Comparison of ENCODE assay signal across 8 mouse cellular contexts in the genomic region with DNA sequence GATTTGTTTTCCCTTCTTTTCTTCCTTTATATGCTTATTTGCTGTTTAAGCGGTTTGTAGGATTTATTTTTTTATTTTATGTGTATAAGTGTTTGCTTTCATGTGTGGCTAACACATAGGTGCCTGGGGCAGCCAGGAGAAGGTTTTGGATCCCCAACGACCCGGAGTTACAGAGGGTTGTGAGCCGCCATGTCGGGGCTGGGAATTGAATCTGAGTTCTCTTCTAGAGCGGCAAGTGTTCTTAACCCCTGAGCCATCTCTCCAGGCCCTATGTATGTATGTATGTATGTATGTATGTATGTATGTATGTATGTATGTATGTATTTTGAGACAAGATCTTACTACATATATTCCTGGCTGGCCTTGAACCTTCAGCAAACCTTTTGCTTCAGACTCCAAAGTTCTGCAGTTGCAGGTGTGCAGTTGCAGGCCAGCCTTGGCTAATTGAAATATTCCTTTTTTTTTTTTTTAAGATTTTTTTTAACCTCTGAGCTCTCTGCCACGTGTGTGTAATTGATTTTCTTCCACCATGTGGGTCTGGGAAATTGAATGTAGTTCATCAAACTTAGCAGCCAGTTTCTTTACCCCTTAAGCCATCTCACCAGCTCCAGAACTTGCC. TPM values are rescaled to one million over a fixed set of nuclear protein-coding genes. Genes with fewer than 3 reads are reported as not detected.
DNase-seq lines count a peak whose midpoint lies in the region; ATAC-seq and TF ChIP-seq lines count a peak whose summit lies in the region.

No protein-coding gene starts in this region.

- H3K4me2 ChIP-seq in heart, embryonic 15.5 days: peak overlapping the region; percentile 60
- peak overlapping the region; percentile 48 for H3K4me2 ChIP-seq in limb, embryonic 14.5 days (replicated peaks; ENCODE audit: low read depth, low read length, severe bottlenecking)

- peaks cover 9% of the 10 kb centered on the region for H3K4me1 ChIP-seq in bone marrow macrophage, adult 2 months (ENCODE audit: control insufficient read depth, insufficient read depth, low read length)
- peaks cover 43% of the 10 kb centered on the region for H3K4me1 ChIP-seq in heart, embryonic 15.5 days (replicated peaks)
- H3K4me1 ChIP-seq in limb, embryonic 14.5 days (ENCODE audit: control insufficient read depth, insufficient read depth, low read length): peaks cover 13% of the 10 kb centered on the region; the same call in 1 of the 2 replicates

- no peak for ATAC-seq in heart, embryonic 15.5 days (replicated peaks; ENCODE audit: insufficient number of reproducible peaks, insufficient read depth, low FRiP score, low read depth)
- no peak for ATAC-seq in limb, embryonic 14.5 days (ENCODE audit: low FRiP score, low read depth)

- WGBS in heart, embryonic 15.5 days: 10% methylated on average over 7 of the region's 7 CpGs
- WGBS in limb, embryonic 14.5 days: 14% methylated on average over 7 of the region's 7 CpGs

- TF ChIP-seq CTCF in layer of hippocampus, adult 2 months (conservative IDR thresholded peaks at IDR 0.05): no peak
- TF ChIP-seq CTCF in bone marrow macrophage, adult 2 months (IDR thresholded peaks at IDR 0.05; ENCODE audit: low read depth, low read length): no peak

- TF ChIP-seq POLR2A in bone marrow macrophage, adult 2 months (IDR thresholded peaks at IDR 0.05; ENCODE audit: borderline replicate concordance, low read depth, low read length): no peak
- no peak for TF ChIP-seq POLR2A in limb, embryonic 14.5 days (IDR thresholded peaks at IDR 0.05; ENCODE audit: borderline replicate concordance, extremely low read depth, insufficient read depth, insufficient read length)

- no peaks in the 10 kb centered on the region for H3K36me3 ChIP-seq in heart, embryonic 15.5 days
- no peaks in the 10 kb centered on the region for H3K36me3 ChIP-seq in limb, embryonic 14.5 days (ENCODE audit: control insufficient read depth, insufficient read depth, low read length)

- peak overlapping the region; percentile 96 for H3K27ac ChIP-seq in layer of hippocampus, adult 2 months
- H3K27ac ChIP-seq in bone marrow macrophage, adult 2 months (ENCODE audit: insufficient read depth, low read depth, low read length): no peak overlapping the region
- peak overlapping the region; percentile 98 for H3K27ac ChIP-seq in heart, embryonic 15.5 days
- peak overlapping the region; percentile 95 for H3K27ac ChIP-seq in limb, embryonic 14.5 days (replicated peaks; ENCODE audit: low read depth, low read length)

- H3K9me3 ChIP-seq in heart, embryonic 15.5 days (replicated peaks): no peaks in the 10 kb centered on the region
- no peaks in the 10 kb centered on the region for H3K9me3 ChIP-seq in limb, embryonic 14.5 days (ENCODE audit: control insufficient read depth, low read length)

- DNase-seq in layer of hippocampus, adult 2 months (ENCODE audit: low spot score in 2 of 2): no peak
- DNase-seq in layer of hippocampus, postnatal 10 days (ENCODE audit: low spot score in 2 of 2): no peak
- no peak for DNase-seq in limb, embryonic 14.5 days (ENCODE audit: low spot score)
- peak; percentile 39 for DNase-seq in retina, embryonic 14.5 days (ENCODE audit: low spot score)
- no peak for DNase-seq in right cerebral cortex, postnatal 14 days
- DNase-seq in frontal cortex, adult 2 months (ENCODE audit: extremely low spot score in 1 of 2, low spot score in 1 of 2): no peak

- H3K27me3 ChIP-seq in heart, embryonic 15.5 days: no peaks in the 10 kb centered on the region
- H3K27me3 ChIP-seq in limb, embryonic 14.5 days (ENCODE audit: control insufficient read depth, insufficient read depth, low read length): no peaks in the 10 kb centered on the region

- peak overlapping the region; percentile 86 for H3K9ac ChIP-seq in heart, embryonic 15.5 days
- peak overlapping the region; percentile 98 for H3K9ac ChIP-seq in limb, embryonic 14.5 days (ENCODE audit: low read depth, low read length, severe bottlenecking)

- H3K4me3 ChIP-seq in layer of hippocampus, adult 2 months: peak overlapping the region; percentile 86
- H3K4me3 ChIP-seq in bone marrow macrophage, adult 2 months (ENCODE audit: insufficient read depth, low read length): peak overlapping the region; percentile 74
- H3K4me3 ChIP-seq in heart, embryonic 15.5 days: peak overlapping the region; percentile 68
- H3K4me3 ChIP-seq in limb, embryonic 14.5 days (replicated peaks; ENCODE audit: low read length): peak overlapping the region; percentile 88

RNA-seq across cellular contexts. Expression of a gene that starts 1.0 kb away (rescaled TPM):
- 10 to 100 TPM; 81.2 to 81.8 TPM for total RNA-seq in layer of hippocampus, adult 2 months (2021)
- 10 to 100 TPM; 78.1 to 79.6 TPM for total RNA-seq in layer of hippocampus, postnatal 10 days (2021)
- 42.7 and 46.1 TPM in 2 replicates for polyA plus RNA-seq in bone marrow macrophage, adult 2 months (2012; ENCODE audit: insufficient read depth, insufficient read length, missing spikeins)
- polyA plus RNA-seq in heart, embryonic 15.5 days (2015; fragmentation: Nextera tagmentation; extraction: Ambion mirVana): 299 and 399 TPM in 2 replicates
- polyA plus RNA-seq in limb, embryonic 14.5 days (2012; rRNA removed): 86.1 and 88.5 TPM in 2 replicates
- polyA plus RNA-seq in limb, embryonic 14.5 days (2014; fragmentation: Nextera tagmentation; extraction: Ambion mirVana): 114 and 117 TPM in 2 replicates
- polyA plus RNA-seq in frontal cortex, adult 2 months (2012; rRNA removed): 118 and 124 TPM in 2 replicates

RNA-seq across cellular contexts. Expression of a gene that starts 10.6 kb away (rescaled TPM):
- 10 to 100 TPM; 73.6 to 77.7 TPM for total RNA-seq in layer of hippocampus, adult 2 months (2021)
- 10 to 100 TPM; 72.6 to 81.5 TPM for total RNA-seq in layer of hippocampus, postnatal 10 days (2021)
- 72.2 and 75.6 TPM in 2 replicates for polyA plus RNA-seq in bone marrow macrophage, adult 2 months (2012; ENCODE audit: insufficient read depth, insufficient read length, missing spikeins)
- 152 and 157 TPM in 2 replicates for polyA plus RNA-seq in heart, embryonic 15.5 days (2015; fragmentation: Nextera tagmentation; extraction: Ambion mirVana)
- polyA plus RNA-seq in limb, embryonic 14.5 days (2012; rRNA removed): 110 and 133 TPM in 2 replicates
- polyA plus RNA-seq in limb, embryonic 14.5 days (2014; fragmentation: Nextera tagmentation; extraction: Ambion mirVana): 201 and 209 TPM in 2 replicates
- 104 and 105 TPM in 2 replicates for polyA plus RNA-seq in frontal cortex, adult 2 months (2012; rRNA removed)

RNA-seq across cellular contexts. Expression of a gene that starts 17.6 kb away (rescaled TPM):
- not detected for total RNA-seq in layer of hippocampus, adult 2 months (2021)
- not detected for total RNA-seq in layer of hippocampus, postnatal 10 days (2021)
- polyA plus RNA-seq in bone marrow macrophage, adult 2 months (2012; ENCODE audit: insufficient read depth, insufficient read length, missing spikeins): not detected in 2 replicates
- polyA plus RNA-seq in heart, embryonic 15.5 days (2015; fragmentation: Nextera tagmentation; extraction: Ambion mirVana): not detected in 2 replicates
- not detected in 2 replicates for polyA plus RNA-seq in limb, embryonic 14.5 days (2012; rRNA removed)
- not detected in 2 replicates for polyA plus RNA-seq in limb, embryonic 14.5 days (2014; fragmentation: Nextera tagmentation; extraction: Ambion mirVana)
- polyA plus RNA-seq in frontal cortex, adult 2 months (2012; rRNA removed): 0.08 TPM in 1 of 2 replicates, not detected in the other

RNA-seq across cellular contexts. Expression of a gene that starts 56.0 kb away (rescaled TPM):
- total RNA-seq in layer of hippocampus, adult 2 months (2021): 1 to 10 TPM; 7.2 to 7.9 TPM
- total RNA-seq in layer of hippocampus, postnatal 10 days (2021): 1 to 10 TPM; 6.6 to 7.2 TPM
- 2.4 TPM in 2 replicates for polyA plus RNA-seq in bone marrow macrophage, adult 2 months (2012; ENCODE audit: insufficient read depth, insufficient read length, missing spikeins)
- 3.0 and 4.0 TPM in 2 replicates for polyA plus RNA-seq in heart, embryonic 15.5 days (2015; fragmentation: Nextera tagmentation; extraction: Ambion mirVana)
- 4.8 and 5.0 TPM in 2 replicates for polyA plus RNA-seq in limb, embryonic 14.5 days (2012; rRNA removed)
- polyA plus RNA-seq in limb, embryonic 14.5 days (2014; fragmentation: Nextera tagmentation; extraction: Ambion mirVana): 3.8 and 4.6 TPM in 2 replicates
- 5.3 and 5.7 TPM in 2 replicates for polyA plus RNA-seq in frontal cortex, adult 2 months (2012; rRNA removed)
